Mouse (Mus musculus): Measurements from ENCODE around the gene Sh3bp5. TPM values are rescaled to one million over a fixed set of nuclear protein-coding genes. Genes with fewer than 3 reads are reported as not detected.

Gene Sh3bp5
- polyA plus RNA-seq, 1 experiment from 2014 or later = 57.2 TPM

DNA sequence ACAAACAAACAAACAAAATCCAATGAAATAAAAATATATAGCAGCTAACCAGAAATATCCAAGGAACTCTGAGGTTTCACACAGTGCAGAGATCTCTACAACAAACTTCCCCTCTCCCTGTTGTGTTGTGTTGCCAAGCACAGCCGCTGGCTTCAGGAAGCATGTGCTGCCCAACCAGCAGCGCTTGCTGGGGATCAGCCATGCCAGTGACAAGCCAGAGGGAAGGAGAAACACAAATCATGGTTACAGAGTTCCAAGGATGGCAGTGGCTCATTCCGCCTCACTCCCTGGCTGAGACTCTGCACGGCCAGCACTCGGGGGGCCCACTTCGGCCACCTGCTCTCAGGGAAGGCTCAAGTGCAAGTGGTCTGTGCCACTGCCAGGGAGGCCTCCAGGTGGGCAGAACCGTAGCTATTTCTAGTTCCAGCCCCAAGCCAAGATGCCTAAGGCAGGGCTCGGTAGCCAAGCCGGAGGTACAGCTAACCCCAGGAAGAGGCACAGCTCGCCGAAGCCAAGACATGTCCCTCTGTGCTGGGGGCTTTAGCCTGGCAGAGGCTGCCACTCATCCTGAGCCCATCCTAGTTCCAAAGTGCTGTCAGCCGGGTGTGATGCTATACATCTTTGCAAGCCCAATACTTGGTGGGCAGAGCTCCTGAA, 29.6 kb downstream of the Sh3bp5 start:
- no peak overlapping the region for H3K4me2 ChIP-seq (replicated peaks)
- no peak overlapping the region for H3K9ac ChIP-seq
- no peak overlapping the region for H3K4me3 ChIP-seq
- WGBS = 85% methylated on average over 12 of the region's 12 CpGs
- H3K4me1 ChIP-seq = no peaks in the 10 kb centered on the region; the same call in 1 of the 2 replicates
- H3K9me3 ChIP-seq = no peaks in the 10 kb centered on the region
- H3K27ac ChIP-seq = no peak overlapping the region
- H3K27me3 ChIP-seq (replicated peaks) = no peaks in the 10 kb centered on the region
- no peak for ATAC-seq (ENCODE audit: low FRiP score, low read depth)
- peaks cover 6% of the 10 kb centered on the region; the same call in 1 of the 2 replicates for H3K36me3 ChIP-seq

DNA sequence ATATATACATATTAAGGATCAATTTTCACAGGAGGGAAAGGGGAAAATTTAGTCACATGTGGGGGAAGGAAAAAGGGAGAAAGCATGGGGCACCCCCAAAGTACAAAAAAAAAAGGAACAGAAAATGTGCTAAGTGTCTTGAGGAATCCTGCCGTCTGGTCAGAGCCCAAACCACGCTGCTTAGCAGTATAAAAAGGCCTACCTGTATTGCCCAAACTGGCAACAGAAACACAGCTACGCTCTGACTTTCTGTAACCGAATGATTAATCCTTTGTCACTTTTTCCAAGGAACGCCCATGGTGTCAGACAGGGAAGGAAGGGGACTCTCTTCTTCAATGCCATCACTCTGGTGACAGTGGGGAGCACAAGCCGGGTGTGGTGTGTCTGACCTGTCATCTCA, 30.2 kb downstream of the Sh3bp5 start:
- Histone ChIP-seq H3K27ac (no peak overlapping the region), H3K4me2 (replicated peaks) (no peak overlapping the region), H3K4me3 (no peak overlapping the region), H3K36me3 (peaks cover 6% of the 10 kb centered on the region; the same call in 1 of the 2 replicates), H3K4me1 (no peaks in the 10 kb centered on the region; the same call in 1 of the 2 replicates), H3K27me3 (replicated peaks) (no peaks in the 10 kb centered on the region), H3K9me3 (no peaks in the 10 kb centered on the region), H3K9ac (no peak overlapping the region)
- WGBS = 83% methylated on average over 6 of the region's 6 CpGs
- ATAC-seq (ENCODE audit: low FRiP score, low read depth) = no peak

DNA sequence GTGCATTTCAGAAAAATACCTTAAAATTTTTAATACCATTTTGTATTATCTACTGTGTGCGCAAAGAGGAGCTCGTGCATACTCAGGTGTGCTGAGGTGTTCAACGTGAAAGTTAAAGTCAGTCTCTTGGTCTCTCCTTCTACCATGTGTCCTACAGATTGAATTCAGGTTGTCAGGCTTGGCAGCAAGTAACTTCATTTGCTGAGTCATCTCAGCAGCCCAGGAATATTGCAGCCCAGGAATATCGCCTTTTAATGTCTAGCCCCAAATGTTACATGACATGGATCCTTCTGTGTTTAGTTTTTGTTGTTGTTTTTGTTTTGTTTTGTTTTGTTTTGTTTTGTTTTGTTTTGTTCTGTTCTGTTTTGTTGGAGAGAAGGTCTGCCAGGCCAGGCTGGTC, 31.2 kb downstream of the Sh3bp5 start:
- H3K27ac ChIP-seq = no peak overlapping the region
- no peaks in the 10 kb centered on the region; the same call in 1 of the 2 replicates for H3K4me1 ChIP-seq
- no peak overlapping the region for H3K4me3 ChIP-seq
- WGBS = 95% methylated on average over 4 of the region's 4 CpGs
- no peak overlapping the region for H3K4me2 ChIP-seq (replicated peaks)
- H3K27me3 ChIP-seq (replicated peaks) = no peaks in the 10 kb centered on the region
- ATAC-seq (ENCODE audit: low FRiP score, low read depth) = no peak
- H3K9me3 ChIP-seq = no peaks in the 10 kb centered on the region
- H3K36me3 ChIP-seq = peaks cover 6% of the 10 kb centered on the region; the same call in 1 of the 2 replicates
- no peak overlapping the region for H3K9ac ChIP-seq

DNA sequence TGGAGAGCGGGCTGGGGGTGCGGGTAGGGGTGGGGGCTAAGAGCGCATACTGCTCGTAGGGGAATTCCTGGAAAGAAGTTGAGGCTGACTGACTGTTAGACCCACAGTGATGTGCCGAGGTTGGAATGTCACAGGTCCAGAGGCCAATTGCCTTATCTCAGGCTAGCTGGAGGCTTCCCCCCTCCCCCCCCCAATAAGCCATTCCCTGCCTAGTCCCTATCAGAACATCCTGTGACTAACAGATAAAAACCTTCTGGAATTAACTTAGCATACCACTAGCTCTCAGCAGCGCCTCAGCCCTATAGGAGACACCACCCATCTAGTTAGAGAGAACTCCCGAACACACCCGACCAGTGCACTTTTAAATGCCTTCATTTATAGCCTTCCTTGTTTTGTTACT, 31.9 kb downstream of the Sh3bp5 start:
- Histone ChIP-seq H3K4me3 (no peak overlapping the region), H3K36me3 (peaks cover 3% of the 10 kb centered on the region; the same call in 1 of the 2 replicates), H3K9me3 (no peaks in the 10 kb centered on the region), H3K4me1 (no peaks in the 10 kb centered on the region), H3K27me3 (replicated peaks) (no peaks in the 10 kb centered on the region), H3K27ac (no peak overlapping the region), H3K4me2 (replicated peaks) (no peak overlapping the region), H3K9ac (no peak overlapping the region)
- 69% methylated on average over 8 of the region's 8 CpGs for WGBS
- ATAC-seq (ENCODE audit: low FRiP score, low read depth) = no peak

DNA sequence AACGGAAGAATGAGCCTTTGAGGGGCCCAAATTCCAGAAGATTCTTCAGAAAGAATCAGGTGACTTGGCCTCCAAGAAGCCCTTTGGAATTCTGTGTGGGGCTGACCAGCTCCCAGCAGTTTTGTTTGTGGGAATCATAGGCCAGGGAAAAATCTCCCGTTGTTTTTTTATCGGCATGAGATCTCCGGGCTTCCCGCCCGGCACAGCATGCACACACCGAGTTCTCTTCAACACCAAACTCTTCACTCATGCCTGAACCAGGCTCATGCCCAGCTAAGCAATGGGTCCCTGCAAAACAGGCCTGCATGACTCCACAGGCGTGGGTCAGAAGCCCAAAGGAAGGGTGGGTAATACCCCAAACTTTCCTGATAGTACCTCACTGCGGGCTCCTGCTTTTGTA, 32.3 kb downstream of the Sh3bp5 start:
- Histone ChIP-seq H3K4me3 (no peak overlapping the region), H3K36me3 (peaks cover 3% of the 10 kb centered on the region; the same call in 1 of the 2 replicates), H3K4me2 (replicated peaks) (no peak overlapping the region), H3K4me1 (no peaks in the 10 kb centered on the region), H3K27me3 (replicated peaks) (no peaks in the 10 kb centered on the region), H3K27ac (no peak overlapping the region), H3K9me3 (no peaks in the 10 kb centered on the region), H3K9ac (no peak overlapping the region)
- ATAC-seq (ENCODE audit: low FRiP score, low read depth) = no peak
- WGBS = 83% methylated on average over 9 of the region's 9 CpGs

DNA sequence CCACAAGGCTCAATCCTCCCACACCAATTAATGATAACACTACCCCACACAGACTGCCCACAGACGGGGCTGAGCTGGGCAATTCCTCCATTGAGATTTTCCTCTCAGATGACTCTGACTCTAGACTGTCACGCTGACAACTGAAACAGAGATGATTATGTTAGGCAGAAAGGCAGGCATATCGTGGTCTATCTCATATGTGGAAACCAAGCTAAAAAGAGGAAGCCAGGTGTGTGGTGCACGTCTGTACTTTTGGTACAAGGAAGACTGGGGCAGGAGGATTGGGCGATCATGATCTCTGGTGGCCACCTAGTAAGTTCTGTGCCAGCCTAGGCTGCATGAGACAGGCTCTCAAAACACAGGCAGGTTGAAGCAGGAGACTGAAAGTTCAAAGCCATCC, 33.2 kb downstream of the Sh3bp5 start:
- H3K27ac ChIP-seq = no peak overlapping the region
- WGBS = 86% methylated on average over 5 of the region's 5 CpGs
- H3K4me2 ChIP-seq (replicated peaks) = no peak overlapping the region
- H3K27me3 ChIP-seq (replicated peaks) = no peaks in the 10 kb centered on the region
- H3K9me3 ChIP-seq = no peaks in the 10 kb centered on the region
- peaks cover 3% of the 10 kb centered on the region; the same call in 1 of the 2 replicates for H3K36me3 ChIP-seq
- no peaks in the 10 kb centered on the region for H3K4me1 ChIP-seq
- H3K9ac ChIP-seq = no peak overlapping the region
- H3K4me3 ChIP-seq = no peak overlapping the region
- ATAC-seq (ENCODE audit: low FRiP score, low read depth) = no peak

DNA sequence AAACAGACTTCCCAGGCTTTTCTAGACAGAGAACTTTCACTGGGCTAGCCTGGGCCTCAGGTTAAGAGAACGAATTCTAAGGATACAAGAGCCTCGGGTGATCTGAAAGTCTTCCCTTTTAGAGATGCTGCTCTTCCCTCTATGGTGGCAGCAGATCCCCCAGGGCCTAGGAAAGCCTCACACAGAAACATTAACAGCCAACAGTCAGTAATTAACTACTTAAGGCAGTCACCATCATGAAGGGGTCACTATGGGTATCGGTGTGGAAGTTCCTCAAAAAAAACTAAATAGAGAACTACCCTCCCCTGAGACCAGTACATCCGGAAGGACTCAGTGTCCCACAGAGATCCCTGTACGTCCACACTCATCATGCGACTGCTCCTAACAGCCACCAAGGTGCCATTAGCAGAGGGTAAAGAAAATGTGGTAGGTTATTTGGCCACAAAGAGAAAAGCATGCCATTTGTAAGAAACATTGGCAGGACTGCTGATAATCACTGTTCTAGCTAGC, 33.9 kb downstream of the Sh3bp5 start:
- Histone ChIP-seq H3K36me3 (peaks cover 3% of the 10 kb centered on the region; the same call in 1 of the 2 replicates), H3K9ac (no peak overlapping the region), H3K27me3 (replicated peaks) (no peaks in the 10 kb centered on the region), H3K4me1 (no peaks in the 10 kb centered on the region), H3K27ac (no peak overlapping the region), H3K9me3 (no peaks in the 10 kb centered on the region), H3K4me2 (replicated peaks) (no peak overlapping the region), H3K4me3 (no peak overlapping the region)
- ATAC-seq (ENCODE audit: low FRiP score, low read depth) = no peak
- WGBS = 83% methylated on average over 6 of the region's 6 CpGs

DNA sequence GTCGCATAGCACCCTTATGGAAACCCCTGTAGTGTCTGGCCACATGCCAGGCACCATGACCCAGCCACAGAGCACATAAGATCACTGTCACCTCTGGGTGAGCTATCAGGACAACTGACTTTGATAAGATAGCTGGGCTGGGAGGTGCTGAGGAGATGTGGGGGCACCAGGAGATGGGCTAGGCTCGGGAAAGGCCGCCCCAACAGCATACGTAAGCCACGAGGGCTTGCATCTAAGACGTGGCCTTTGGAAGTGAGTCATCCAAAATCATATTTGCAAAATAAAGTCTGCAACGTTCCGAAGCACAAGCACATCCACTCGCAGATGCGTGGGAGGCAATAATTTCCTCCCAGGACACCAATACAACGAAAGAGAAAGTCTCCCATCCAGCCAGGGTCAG, 35.0 kb downstream of the Sh3bp5 start:
- ATAC-seq (ENCODE audit: low FRiP score, low read depth) = no peak
- H3K9me3 ChIP-seq = no peaks in the 10 kb centered on the region

DNA sequence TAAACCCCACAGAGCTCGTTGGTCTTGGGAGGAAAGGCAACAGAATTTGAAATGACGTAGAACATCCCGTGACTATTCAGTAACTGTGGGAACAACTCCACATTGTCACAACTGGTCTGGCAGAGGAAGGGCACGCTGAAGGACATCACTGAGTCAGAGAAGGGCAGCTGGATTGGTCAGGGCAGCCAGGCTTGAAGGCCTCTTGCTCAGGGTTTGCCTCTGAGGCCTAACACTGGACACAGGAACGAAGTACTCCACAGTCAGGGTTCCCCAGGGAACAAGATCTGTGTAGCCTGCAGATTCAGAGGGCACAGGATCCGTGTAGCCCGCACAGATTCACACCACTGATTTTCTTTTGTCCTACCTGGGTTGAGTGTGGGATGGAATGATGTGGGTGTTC, 35.6 kb downstream of the Sh3bp5 start:
- H3K36me3 ChIP-seq = no peaks in the 10 kb centered on the region; the same call in 1 of the 2 replicates
- no peaks in the 10 kb centered on the region for H3K27me3 ChIP-seq (replicated peaks)
- H3K9ac ChIP-seq = no peak overlapping the region
- H3K4me3 ChIP-seq = no peak overlapping the region
- no peaks in the 10 kb centered on the region for H3K4me1 ChIP-seq
- no peak overlapping the region for H3K27ac ChIP-seq
- H3K9me3 ChIP-seq = no peaks in the 10 kb centered on the region
- no peak for ATAC-seq (ENCODE audit: low FRiP score, low read depth)
- WGBS = 90% methylated on average over 7 of the region's 7 CpGs
- no peak overlapping the region for H3K4me2 ChIP-seq (replicated peaks)

More for the DNA sequence above, 35.0 kb downstream of the Sh3bp5 start:
- Histone ChIP-seq H3K36me3 (no peaks in the 10 kb centered on the region; the same call in 1 of the 2 replicates), H3K4me3 (no peak overlapping the region), H3K4me2 (replicated peaks) (no peak overlapping the region), H3K4me1 (no peaks in the 10 kb centered on the region), H3K27me3 (replicated peaks) (no peaks in the 10 kb centered on the region), H3K9ac (no peak overlapping the region), H3K27ac (no peak overlapping the region)
- WGBS = 89% methylated on average over 11 of the region's 11 CpGs

DNA sequence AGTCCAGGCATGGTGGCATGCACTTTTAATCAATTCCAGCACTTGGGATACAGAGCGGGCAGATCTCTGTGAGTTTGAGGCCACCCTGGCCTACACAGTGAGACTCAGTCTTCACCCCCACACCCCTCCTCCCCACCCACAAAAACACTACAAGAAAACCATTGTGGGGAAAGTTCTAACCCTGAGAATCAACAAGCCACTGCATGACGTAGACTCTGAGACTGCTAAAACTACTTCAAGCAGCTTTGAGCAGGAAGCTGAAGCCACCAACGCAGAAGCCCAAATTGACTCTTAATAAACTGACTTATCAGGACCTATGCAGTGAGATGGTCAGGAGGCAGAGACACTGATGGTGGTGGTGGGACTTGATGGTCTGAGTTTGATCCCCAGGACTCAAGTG, 36.6 kb downstream of the Sh3bp5 start:
- H3K9ac ChIP-seq = no peak overlapping the region
- WGBS = 88% methylated on average over 3 of the region's 3 CpGs
- no peak overlapping the region for H3K27ac ChIP-seq
- H3K9me3 ChIP-seq = no peaks in the 10 kb centered on the region
- no peak overlapping the region for H3K4me2 ChIP-seq (replicated peaks)
- no peak for ATAC-seq (ENCODE audit: low FRiP score, low read depth)
- no peaks in the 10 kb centered on the region for H3K27me3 ChIP-seq (replicated peaks)
- no peaks in the 10 kb centered on the region; the same call in 1 of the 2 replicates for H3K36me3 ChIP-seq
- H3K4me1 ChIP-seq = no peaks in the 10 kb centered on the region
- no peak overlapping the region for H3K4me3 ChIP-seq

DNA sequence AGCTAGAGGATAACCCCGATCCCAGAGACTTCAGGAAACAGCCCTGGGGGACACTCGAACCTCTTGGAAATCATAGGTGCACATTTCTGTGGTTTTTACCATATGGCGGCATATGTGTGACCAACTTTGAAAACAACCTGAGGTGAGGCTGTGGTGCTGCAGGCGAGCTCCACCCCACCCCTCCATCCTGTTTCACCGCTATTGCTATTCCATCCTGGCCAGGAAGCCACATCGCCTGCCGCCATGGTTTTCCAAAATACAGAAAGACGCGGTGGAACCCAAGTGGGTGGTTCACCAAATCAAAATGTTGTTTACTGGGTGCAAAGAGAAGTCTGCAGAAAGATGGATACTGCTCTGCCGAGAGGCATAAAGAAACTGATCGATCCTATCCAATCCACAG, 37.1 kb downstream of the Sh3bp5 start:
- Histone ChIP-seq H3K36me3 (no peaks in the 10 kb centered on the region; the same call in 1 of the 2 replicates), H3K4me1 (no peaks in the 10 kb centered on the region), H3K9me3 (no peaks in the 10 kb centered on the region), H3K27me3 (replicated peaks) (no peaks in the 10 kb centered on the region), H3K27ac (no peak overlapping the region), H3K4me2 (replicated peaks) (no peak overlapping the region), H3K4me3 (no peak overlapping the region), H3K9ac (no peak overlapping the region)
- 89% methylated on average over 11 of the region's 11 CpGs for WGBS
- no peak for ATAC-seq (ENCODE audit: low FRiP score, low read depth)

DNA sequence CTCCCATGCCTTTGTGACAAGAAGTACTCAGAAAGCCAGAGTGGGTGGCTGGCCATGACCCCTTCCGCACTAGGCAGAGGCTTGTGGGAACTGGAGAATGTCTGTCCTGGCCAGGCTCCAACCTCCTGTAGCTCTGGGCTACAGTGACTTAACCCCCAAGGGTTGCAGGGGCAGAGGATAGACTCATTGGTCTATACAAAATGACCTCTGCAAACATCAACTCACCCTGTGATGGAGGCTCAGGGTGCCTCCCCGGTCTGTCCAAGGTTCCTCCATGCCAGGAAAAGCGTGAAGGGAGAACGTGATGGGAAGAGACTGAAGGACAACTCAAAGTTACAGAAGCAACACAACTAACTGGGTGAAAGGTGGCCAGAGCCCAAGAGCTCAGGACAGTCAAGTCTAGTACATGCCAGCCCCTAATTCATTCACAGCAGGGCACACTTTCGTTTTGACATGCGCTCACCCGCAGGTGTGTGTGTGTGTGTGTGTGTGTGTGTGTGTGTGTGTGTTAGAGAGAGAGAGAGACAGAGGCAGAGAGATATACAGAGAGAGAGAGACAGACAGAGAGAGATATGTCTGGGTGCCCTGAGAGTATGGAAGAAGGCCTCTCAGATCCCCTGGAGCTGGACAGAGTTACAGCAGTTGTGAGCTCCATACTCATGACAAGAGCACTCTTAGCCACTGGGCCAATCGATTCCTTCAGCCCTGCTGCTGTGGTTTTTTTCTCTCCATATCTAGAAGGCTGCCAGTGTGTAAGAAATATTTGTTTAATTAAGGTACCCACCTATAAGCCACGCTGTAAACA, 37.9 kb downstream of the Sh3bp5 start:
- Histone ChIP-seq H3K36me3 (no peaks in the 10 kb centered on the region; the same call in 1 of the 2 replicates), H3K9me3 (no peaks in the 10 kb centered on the region), H3K27me3 (replicated peaks) (no peaks in the 10 kb centered on the region), H3K4me2 (replicated peaks) (no peak overlapping the region), H3K9ac (no peak overlapping the region), H3K4me1 (no peaks in the 10 kb centered on the region), H3K4me3 (no peak overlapping the region), H3K27ac (no peak overlapping the region)
- no peak for ATAC-seq (ENCODE audit: low FRiP score, low read depth)
- WGBS = 87% methylated on average over 9 of the region's 9 CpGs

Measured in neural tube, embryonic 12.5 days (tissue).